Mouse (Mus musculus) megakaryocyte, embryonic 14.5 days (primary cell): Measurements from ENCODE around the gene Unc5c. TPM values are rescaled to one million over a fixed set of nuclear protein-coding genes. Genes with fewer than 3 reads are reported as not detected.

Source experiments
- H3K27me3 ChIP-seq: replicated peaks from 2 replicates; pipeline ENCODE3; 2012; ENCODE audit warnings: inconsistent platforms
- H3K36me3 ChIP-seq: replicated peaks from 2 replicates; pipeline ENCODE3; 2012; ENCODE audit warnings: low read length, inconsistent platforms, mixed read lengths
- H3K4me1 ChIP-seq: 2 replicates; pipeline ENCODE4 v1.6.1; 2012; ENCODE audit warnings: inconsistent platforms
- H3K4me3 ChIP-seq: replicated peaks from 2 replicates; pipeline ENCODE3; 2012; ENCODE audit warnings: moderate library complexity, mild to moderate bottlenecking, inconsistent platforms
- H3K9me3 ChIP-seq: 2 replicates; pipeline ENCODE4 v1.6.1; 2012; ENCODE audit warnings: inconsistent platforms
- FLI1 ChIP-seq: IDR thresholded peaks from 2 replicates; pipeline ENCODE4 v1.6.1; 2012; ENCODE audit warnings: low read length, inconsistent platforms, mixed read lengths
- GATA1 ChIP-seq: IDR thresholded peaks from 3 replicates; pipeline ENCODE4 v1.6.1; 2012; ENCODE audit warnings: mixed read lengths, low read length, inconsistent platforms, borderline replicate concordance
- polyA plus RNA-seq: library from polyadenylated mRNA; stranded (reverse); fragments of >175 nt; gene quantifications from 2 replicates; pipeline ENCODE4 v1.2.3, GENCODE M21; 2012; ENCODE audit warnings: low replicate concordance; ENCODE audit not compliant: insufficient read depth

The Unc5c gene
- polyA plus RNA-seq, 1 experiment, result 0.01 TPM

DNA sequence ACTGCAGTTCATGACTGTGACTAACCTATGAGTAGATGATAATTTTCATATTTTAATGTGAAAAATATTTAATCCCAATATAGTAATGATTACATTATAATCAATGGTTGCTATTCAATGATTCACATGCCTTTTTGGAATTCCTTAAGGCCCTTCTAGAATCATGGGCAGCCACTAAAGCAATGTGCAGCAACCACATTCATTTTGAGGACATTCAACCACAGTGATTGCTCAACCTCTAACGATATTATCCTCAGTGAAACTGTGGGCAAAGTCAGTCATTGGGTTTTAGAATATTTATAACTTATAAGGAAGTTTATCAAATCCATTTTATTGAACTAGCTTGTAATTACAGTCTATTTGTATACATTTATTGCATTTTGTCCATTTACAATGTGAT lies 87.9 kb downstream of the Unc5c start:
- no peak overlapping the region for H3K4me3 ChIP-seq
- no peaks in the 10 kb centered on the region for H3K27me3 ChIP-seq
- H3K4me1 ChIP-seq, result no peaks in the 10 kb centered on the region
- H3K9me3 ChIP-seq, result no peaks in the 10 kb centered on the region
- H3K36me3 ChIP-seq, result no peaks in the 10 kb centered on the region
- TF ChIP-seq FLI1 (no peak), GATA1 (no peak)

GRCm38 (mm10) chr3:141557072-141557471 lies 92.1 kb downstream of the Unc5c start:
- Histone ChIP-seq H3K4me3 (no peak overlapping the region), H3K4me1 (no peaks in the 10 kb centered on the region), H3K27me3 (no peaks in the 10 kb centered on the region), H3K9me3 (no peaks in the 10 kb centered on the region), H3K36me3 (no peaks in the 10 kb centered on the region)
- TF ChIP-seq FLI1 (no peak), GATA1 (no peak)

GRCm38 (mm10) chr3:141575076-141575688 lies 110.2 kb downstream of the Unc5c start:
- H3K4me1 ChIP-seq, result no peaks in the 10 kb centered on the region
- H3K27me3 ChIP-seq, result no peaks in the 10 kb centered on the region
- TF ChIP-seq FLI1, result no peak
- TF ChIP-seq GATA1, result no peak
- no peaks in the 10 kb centered on the region for H3K36me3 ChIP-seq
- no peaks in the 10 kb centered on the region for H3K9me3 ChIP-seq
- no peak overlapping the region for H3K4me3 ChIP-seq

GRCm38 (mm10) chr3:141577382-141577781 lies 112.4 kb downstream of the Unc5c start:
- Histone ChIP-seq H3K4me3 (no peak overlapping the region), H3K4me1 (no peaks in the 10 kb centered on the region), H3K27me3 (no peaks in the 10 kb centered on the region), H3K36me3 (no peaks in the 10 kb centered on the region), H3K9me3 (no peaks in the 10 kb centered on the region)
- TF ChIP-seq FLI1 (no peak), GATA1 (no peak)

DNA sequence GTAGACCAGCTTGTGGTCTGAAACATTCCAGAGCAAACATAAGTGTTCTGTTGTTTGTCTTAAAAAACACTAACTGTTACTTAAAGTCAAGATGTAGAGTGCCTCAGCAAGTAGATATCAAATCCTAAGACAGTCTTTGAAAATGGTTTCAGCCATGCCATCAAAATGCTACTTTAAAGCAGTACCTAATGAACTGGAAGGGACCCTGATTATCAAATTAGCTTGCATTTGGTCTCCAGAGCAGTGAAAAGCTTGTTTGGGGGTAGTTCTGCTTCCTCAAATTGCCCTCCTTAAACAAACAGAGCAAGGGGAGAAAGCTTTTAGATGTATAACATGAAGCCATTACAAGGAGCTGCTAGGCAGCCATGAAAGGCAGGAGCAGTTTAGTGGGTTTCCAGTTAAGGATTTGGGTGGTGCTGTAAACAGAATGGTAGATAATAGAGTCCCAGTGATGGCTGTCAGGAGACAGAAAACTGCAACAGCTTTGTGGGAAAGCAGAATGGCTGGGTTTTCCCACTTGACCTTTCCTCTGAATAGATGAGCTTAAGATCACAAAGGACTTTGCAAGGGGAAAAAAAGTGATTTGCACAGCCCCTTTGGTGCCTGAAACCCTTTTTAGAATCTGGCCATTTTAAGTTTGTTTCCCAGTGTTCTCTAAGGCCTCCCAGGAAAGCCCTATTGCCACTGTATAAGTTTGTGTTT lies 116.3 kb downstream of the Unc5c start:
- no peaks in the 10 kb centered on the region for H3K4me1 ChIP-seq
- 0 out of 2 replicates have a peak, but pooled peaks cover under 1% of the 10 kb centered on the region for H3K9me3 ChIP-seq
- TF ChIP-seq GATA1 (no peak), FLI1 (no peak)
- H3K4me3 ChIP-seq, result no peak overlapping the region
- H3K27me3 ChIP-seq, result no peaks in the 10 kb centered on the region
- H3K36me3 ChIP-seq, result no peaks in the 10 kb centered on the region

- H3K9me3 ChIP-seq, result 0 out of 2 replicates have a peak, but pooled peaks cover 3% of the 10 kb centered on the region
- no peaks in the 10 kb centered on the region for H3K27me3 ChIP-seq
- no peak overlapping the region for H3K4me3 ChIP-seq
- H3K36me3 ChIP-seq, result no peaks in the 10 kb centered on the region
- no peaks in the 10 kb centered on the region for H3K4me1 ChIP-seq
- TF ChIP-seq FLI1, result no peak
- no peak for TF ChIP-seq GATA1
Measured at GRCm38 (mm10) chr3:141581892-141582214, 116.8 kb downstream of the Unc5c start.

DNA sequence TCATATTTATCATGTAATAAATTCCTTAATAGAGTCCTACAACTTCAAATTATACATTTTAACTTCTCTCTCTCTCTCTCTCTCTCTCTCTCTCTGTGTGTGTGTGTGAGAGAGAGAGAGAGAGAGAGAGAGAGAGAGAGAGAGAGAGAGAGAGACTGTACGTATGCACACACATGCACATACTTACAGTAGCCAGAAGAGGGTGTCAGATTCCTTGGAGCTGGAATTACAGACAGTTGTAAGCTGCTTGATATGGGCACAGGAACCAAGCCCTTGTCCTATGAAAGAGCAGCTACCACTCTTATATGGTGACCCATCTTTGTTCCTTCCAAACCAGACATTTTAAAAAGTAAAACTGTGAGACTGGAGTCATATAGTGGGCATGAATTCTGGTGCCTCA lies 118.2 kb downstream of the Unc5c start:
- Histone ChIP-seq H3K27me3 (no peaks in the 10 kb centered on the region), H3K4me3 (no peak overlapping the region), H3K9me3 (0 out of 2 replicates have a peak, but pooled peaks cover 3% of the 10 kb centered on the region), H3K4me1 (no peaks in the 10 kb centered on the region), H3K36me3 (no peaks in the 10 kb centered on the region)
- TF ChIP-seq FLI1 (no peak), GATA1 (no peak)

- H3K36me3 ChIP-seq, result no peaks in the 10 kb centered on the region
- TF ChIP-seq GATA1 (no peak), FLI1 (no peak)
- no peaks in the 10 kb centered on the region for H3K4me1 ChIP-seq
- no peaks in the 10 kb centered on the region for H3K27me3 ChIP-seq
- H3K4me3 ChIP-seq, result no peak overlapping the region
- 0 out of 2 replicates have a peak, but pooled peaks cover 3% of the 10 kb centered on the region for H3K9me3 ChIP-seq
Measured at GRCm38 (mm10) chr3:141589392-141590012, 124.5 kb downstream of the Unc5c start.

GRCm38 (mm10) chr3:141593249-141593648 lies 128.2 kb downstream of the Unc5c start:
- H3K27me3 ChIP-seq, result no peaks in the 10 kb centered on the region
- no peaks in the 10 kb centered on the region for H3K4me1 ChIP-seq
- H3K4me3 ChIP-seq, result no peak overlapping the region
- TF ChIP-seq GATA1, result no peak
- no peak for TF ChIP-seq FLI1
- H3K36me3 ChIP-seq, result no peaks in the 10 kb centered on the region
- no peaks in the 10 kb centered on the region for H3K9me3 ChIP-seq

GRCm38 (mm10) chr3:141594120-141594519 lies 129.1 kb downstream of the Unc5c start:
- H3K27me3 ChIP-seq, result no peaks in the 10 kb centered on the region
- no peaks in the 10 kb centered on the region for H3K4me1 ChIP-seq
- TF ChIP-seq FLI1 (no peak), GATA1 (no peak)
- H3K4me3 ChIP-seq, result no peak overlapping the region
- H3K9me3 ChIP-seq, result no peaks in the 10 kb centered on the region
- no peaks in the 10 kb centered on the region for H3K36me3 ChIP-seq
